ENCODE assay signal across 10 mouse cellular contexts in genomic region chr3:87745036-87745659, GRCm38 (mm10). TPM values are rescaled to one million over a fixed set of nuclear protein-coding genes. Genes with fewer than 3 reads are reported as not detected.
A peak's percentile ranks its signal among the peaks of the same experiment; 100 is the strongest.
DNase-seq lines count a peak whose midpoint lies in the region; ATAC-seq and TF ChIP-seq lines count a peak whose summit lies in the region.
"Had no signal": no experiment of that assay in that cellular context is flagged by ENCODE, and none has a peak within 500 bp of the region (broad histone marks: within the 10 kb centered on the region; RNA-seq: fewer than 3 reads in every experiment).

No protein-coding gene starts in this region.

- WGBS in heart, embryonic 11.5 days (ENCODE audit: insufficient replicate concordance), result 26% methylated on average over 18 of the region's 18 CpGs
- WGBS in limb, embryonic 15.5 days, result 21% methylated on average over 18 of the region's 18 CpGs
- 22% methylated on average over 18 of the region's 18 CpGs for WGBS in stomach, postnatal 0 days

- 0 out of 2 replicates have a peak, but pooled peaks cover 3% of the 10 kb centered on the region for H3K4me1 ChIP-seq in heart, embryonic 11.5 days (ENCODE audit: control insufficient read depth, insufficient read depth, low read length)
- H3K4me1 ChIP-seq in limb, embryonic 15.5 days, result peaks cover 15% of the 10 kb centered on the region
- H3K4me1 ChIP-seq in stomach, postnatal 0 days (replicated peaks; ENCODE audit: control insufficient read depth, insufficient read depth), result peaks cover 5% of the 10 kb centered on the region; the same call in 1 of the 2 replicates

- no peaks in the 10 kb centered on the region; the same call in none of the 2 replicates for H3K36me3 ChIP-seq in heart, embryonic 11.5 days (ENCODE audit: control insufficient read depth, insufficient read depth, low read length)
- peaks cover 5% of the 10 kb centered on the region for H3K36me3 ChIP-seq in limb, embryonic 15.5 days
- no peaks in the 10 kb centered on the region for H3K36me3 ChIP-seq in stomach, postnatal 0 days (ENCODE audit: control insufficient read depth, insufficient read depth, low read length)

- ATAC-seq in heart, embryonic 11.5 days (replicated peaks; ENCODE audit: insufficient number of reproducible peaks, low FRiP score, low TSS enrichment), result no peak
- no peak for ATAC-seq in limb, embryonic 15.5 days (ENCODE audit: insufficient number of reproducible peaks, low FRiP score, low TSS enrichment, low read depth)
- ATAC-seq in stomach, postnatal 0 days (ENCODE audit: low FRiP score, low TSS enrichment), result peak; percentile 49; the same call in 1 of the 2 replicates

- TF ChIP-seq EP300 in stomach, postnatal 0 days (optimal IDR thresholded peaks at IDR 0.05), result no peak

- H3K27ac ChIP-seq in heart, embryonic 11.5 days (ENCODE audit: low read depth, low read length), result no peak overlapping the region
- no peak overlapping the region for H3K27ac ChIP-seq in limb, embryonic 15.5 days
- H3K27ac ChIP-seq in stomach, postnatal 0 days (replicated peaks), result peak overlapping the region; percentile 65

- no peak overlapping the region for H3K9ac ChIP-seq in heart, embryonic 11.5 days (ENCODE audit: low read depth, low read length)
- no peak overlapping the region for H3K9ac ChIP-seq in limb, embryonic 15.5 days
- peak overlapping the region; percentile 28; the same call in 1 of the 2 replicates for H3K9ac ChIP-seq in stomach, postnatal 0 days (ENCODE audit: low read length)

- no peak for DNase-seq in heart, adult 8-10 months (ENCODE audit: low spot score)
- DNase-seq in retina, postnatal 1 day, result peak; percentile 46
- no peak for DNase-seq in retina, embryonic 14.5 days (ENCODE audit: low spot score)
- DNase-seq in stomach, postnatal 0 days (ENCODE audit: low spot score), result no peak
- DNase-seq in adrenal gland, postnatal 14 days, result no peak
- no peak for DNase-seq in cerebellum, adult 9-10 months
- DNase-seq: thymus, postnatal 4 days had no signal

- H3K4me2 ChIP-seq in heart, embryonic 11.5 days, result peak overlapping the region; percentile 56
- peak overlapping the region; percentile 36 for H3K4me2 ChIP-seq in limb, embryonic 15.5 days
- H3K4me2 ChIP-seq in stomach, postnatal 0 days (replicated peaks; ENCODE audit: low read depth), result peak overlapping the region; percentile 37

- no peaks in the 10 kb centered on the region for H3K9me3 ChIP-seq in heart, embryonic 11.5 days (replicated peaks; ENCODE audit: control insufficient read depth, low read length)
- H3K9me3 ChIP-seq in limb, embryonic 15.5 days, result no peaks in the 10 kb centered on the region
- H3K9me3 ChIP-seq in stomach, postnatal 0 days (ENCODE audit: control insufficient read depth, low read length), result no peaks in the 10 kb centered on the region

- TF ChIP-seq CTCF in stomach, postnatal 0 days (IDR thresholded peaks at IDR 0.05; ENCODE audit: low read depth), result no peak

- H3K4me3 ChIP-seq in heart, embryonic 11.5 days (ENCODE audit: low read depth, low read length), result peak overlapping the region; percentile 11
- H3K4me3 ChIP-seq in limb, embryonic 15.5 days, result no peak overlapping the region; the same call in 1 of the 2 replicates
- H3K4me3 ChIP-seq in stomach, postnatal 0 days (ENCODE audit: low read depth, low read length), result 0 out of 2 replicates have a peak overlapping the region, but pooled peaks have one; percentile 6

- H3K27me3 ChIP-seq in heart, embryonic 11.5 days (ENCODE audit: control insufficient read depth, insufficient read depth, low read length), result 0 out of 2 replicates have a peak, but pooled peaks cover 4% of the 10 kb centered on the region
- H3K27me3 ChIP-seq in limb, embryonic 15.5 days, result no peaks in the 10 kb centered on the region
- no peaks in the 10 kb centered on the region for H3K27me3 ChIP-seq in stomach, postnatal 0 days (ENCODE audit: control insufficient read depth, insufficient read depth, low read length)

RNA-seq across cellular contexts. Expression of gene Lrrc71, which starts 3.3 kb away (rescaled TPM):
- 0.43 and 0.66 TPM in 2 replicates for polyA plus RNA-seq in heart, embryonic 11.5 days (2014; fragmentation: Nextera tagmentation; extraction: Ambion mirVana)
- total RNA-seq in heart, adult 8-10 months (2022), result under 1 TPM in 3 of 4 experiments, not detected in 1; 0.09 to 0.31 (median 0.13) TPM
- 0.36 and 0.59 TPM in 2 replicates for polyA plus RNA-seq in limb, embryonic 15.5 days (2015; fragmentation: Nextera tagmentation; extraction: Ambion mirVana)
- 0.29 and 0.38 TPM in 2 replicates for polyA plus RNA-seq in stomach, postnatal 0 days (2015; fragmentation: Nextera tagmentation; extraction: Ambion mirVana)
- 0.56 and 0.60 TPM in 2 replicates for total RNA-seq in adrenal gland, postnatal 14 days (2021)

RNA-seq across cellular contexts. Expression of gene Ntrk1, which starts 49.8 kb away (rescaled TPM):
- 0.30 and 0.51 TPM in 2 replicates for polyA plus RNA-seq in heart, embryonic 11.5 days (2014; fragmentation: Nextera tagmentation; extraction: Ambion mirVana)
- under 1 TPM in 3 of 4 experiments, not detected in 1; 0.16 to 0.30 (median 0.19) TPM for total RNA-seq in heart, adult 8-10 months (2022)
- polyA plus RNA-seq in limb, embryonic 15.5 days (2015; fragmentation: Nextera tagmentation; extraction: Ambion mirVana), result 0.48 and 0.76 TPM in 2 replicates
- polyA plus RNA-seq in stomach, postnatal 0 days (2015; fragmentation: Nextera tagmentation; extraction: Ambion mirVana), result 0.39 and 0.41 TPM in 2 replicates
- total RNA-seq in adrenal gland, postnatal 14 days (2021), result 4.3 and 14.4 TPM in 2 replicates
- total RNA-seq: gastrocnemius, adult 8-10 months had no signal

RNA-seq across cellular contexts. Expression of gene Insrr, which starts 51.6 kb away (rescaled TPM):
- polyA plus RNA-seq in heart, embryonic 11.5 days (2014; fragmentation: Nextera tagmentation; extraction: Ambion mirVana), result 0.03 and 0.23 TPM in 2 replicates
- total RNA-seq in heart, adult 8-10 months (2022), result not detected
- 0.19 and 0.36 TPM in 2 replicates for polyA plus RNA-seq in limb, embryonic 15.5 days (2015; fragmentation: Nextera tagmentation; extraction: Ambion mirVana)
- 0.18 and 0.19 TPM in 2 replicates for polyA plus RNA-seq in stomach, postnatal 0 days (2015; fragmentation: Nextera tagmentation; extraction: Ambion mirVana)
- 0.70 and 2.2 TPM in 2 replicates for total RNA-seq in adrenal gland, postnatal 14 days (2021)
- total RNA-seq: gastrocnemius, adult 8-10 months had no signal
